Mouse (Mus musculus) frontal cortex, postnatal 25 days (tissue): ENCODE measurements around the gene Slc16a3.

ENCODE experiments used
- DNase-seq, 2 experiments: peaks; one replicate each; pipeline ENCODE4 v3.0.0; 2022; ENCODE audit warnings: low spot score in 2 of 2

The Slc16a3 gene

GRCm38 (mm10) chr11:120948328-120948727 is at the start of gene Slc16a3:
Gene Slc16a3 (plus strand): TSS chr11:120948480.
- no peak for DNase-seq

- no peak for DNase-seq
Observed at GRCm38 (mm10) chr11:120900276-120901244, 47.7 kb upstream of the Slc16a3 start.

- DNase-seq: no peak
Observed at GRCm38 (mm10) chr11:120901729-120902486, 46.4 kb upstream of the Slc16a3 start.

- DNase-seq: no peak
Observed at GRCm38 (mm10) chr11:120902487-120903142, 45.7 kb upstream of the Slc16a3 start.

- no peak for DNase-seq
Observed at GRCm38 (mm10) chr11:120903159-120903850, 45.0 kb upstream of the Slc16a3 start.

GRCm38 (mm10) chr11:120904561-120904960 is 43.7 kb upstream of the Slc16a3 start:
- DNase-seq: no peak

- DNase-seq: peak; percentile 35 to 52
Observed at GRCm38 (mm10) chr11:120905430-120905873, 42.8 kb upstream of the Slc16a3 start.

GRCm38 (mm10) chr11:120913796-120914195 is 34.5 kb upstream of the Slc16a3 start:
- no peak for DNase-seq

- no peak for DNase-seq
Observed at GRCm38 (mm10) chr11:120916477-120916876, 31.8 kb upstream of the Slc16a3 start.

GRCm38 (mm10) chr11:120917756-120918155 is 30.5 kb upstream of the Slc16a3 start:
- DNase-seq: no peak

- DNase-seq: no peak
Observed at GRCm38 (mm10) chr11:120922528-120922927, 25.8 kb upstream of the Slc16a3 start.

- DNase-seq: no peak
Observed at GRCm38 (mm10) chr11:120928468-120928867, 19.8 kb upstream of the Slc16a3 start.

- DNase-seq: no peak
Observed at GRCm38 (mm10) chr11:120931479-120931878, 16.8 kb upstream of the Slc16a3 start.

GRCm38 (mm10) chr11:120932564-120933398 is 15.5 kb upstream of the Slc16a3 start, which contains the start of gene Ccdc57:
Gene Ccdc57 (minus strand): TSS chr11:120932872.
- peak; percentile 90 to 94 for DNase-seq

- no peak for DNase-seq
Observed at GRCm38 (mm10) chr11:120937976-120938375, 10.3 kb upstream of the Slc16a3 start.

- DNase-seq: no peak
Observed at GRCm38 (mm10) chr11:120938795-120939194, 9.5 kb upstream of the Slc16a3 start.

- DNase-seq: no peak
Observed at GRCm38 (mm10) chr11:120939712-120940341, 8.5 kb upstream of the Slc16a3 start.

- DNase-seq: no peak
Observed at GRCm38 (mm10) chr11:120940959-120941358, 7.3 kb upstream of the Slc16a3 start.

GRCm38 (mm10) chr11:120945266-120945665 is 3.0 kb upstream of the Slc16a3 start:
- no peak for DNase-seq

GRCm38 (mm10) chr11:120945926-120946325 is 2.4 kb upstream of the Slc16a3 start:
- DNase-seq: no peak
